Mouse (Mus musculus): ENCODE results near the gene Smco4.

Smco4 gene

DNA sequence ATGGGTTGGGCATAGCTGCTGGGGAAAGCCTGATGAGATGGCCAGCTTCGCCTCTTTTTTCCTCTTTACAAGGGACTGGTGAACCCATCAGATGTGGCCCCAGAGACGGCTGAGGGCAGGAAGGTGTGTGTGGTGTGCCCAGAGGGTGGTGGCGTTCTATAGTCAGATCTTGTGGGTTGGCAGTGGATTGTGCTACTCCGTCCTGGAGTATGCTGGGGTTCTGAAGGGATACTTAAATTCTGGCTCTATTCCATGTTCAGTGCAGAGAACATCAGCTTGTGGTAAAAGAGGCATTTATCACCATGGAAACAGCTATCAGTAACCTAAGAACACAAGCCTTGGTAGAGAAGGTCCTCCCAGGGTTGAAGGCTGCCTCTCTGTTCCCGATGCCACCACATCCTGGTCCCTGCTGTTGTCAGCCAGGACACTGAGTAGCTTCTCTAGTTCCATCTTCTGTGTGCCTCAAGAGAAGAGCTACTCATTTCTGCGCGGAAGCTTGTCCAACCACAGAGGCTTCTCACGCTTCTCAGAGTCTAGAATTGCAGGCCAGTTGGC, 45.8 kb downstream of the Smco4 start:
- no peak for DNase-seq (ENCODE audit: low read depth, low spot score)

DNA sequence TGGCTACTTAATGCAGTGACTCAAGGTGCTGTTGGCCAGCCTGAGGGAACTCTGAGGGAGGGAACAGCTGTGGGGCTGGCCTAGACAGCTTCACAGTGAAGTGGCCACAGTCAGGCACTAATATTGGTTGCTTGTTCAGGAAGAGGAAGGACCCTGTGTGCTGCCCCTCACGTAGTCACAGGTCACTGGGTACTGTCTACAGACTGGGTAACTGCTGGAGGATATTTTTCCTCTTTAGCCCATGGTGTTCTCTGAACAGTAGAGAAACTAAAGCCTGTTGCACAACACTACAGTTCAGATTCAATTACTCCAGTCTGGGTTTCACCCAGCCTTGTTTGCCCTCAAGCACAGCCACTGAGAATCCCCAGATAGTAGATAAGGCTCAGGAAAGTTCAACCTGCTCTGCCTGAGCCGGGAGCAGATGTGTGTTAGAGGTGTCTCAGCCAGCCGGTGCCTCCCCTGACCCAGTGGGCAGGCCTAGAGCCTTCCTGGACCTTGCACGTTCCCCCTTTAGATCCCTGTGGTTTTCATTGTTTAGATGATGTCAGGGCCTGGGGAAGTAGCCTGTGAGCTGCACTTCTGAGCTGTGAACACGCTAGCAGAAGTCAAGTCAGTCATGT, 48.6 kb downstream of the Smco4 start:
- DNase-seq (ENCODE audit: low read depth, low spot score) = peak; percentile 78

- DNase-seq (ENCODE audit: low read depth, low spot score) = peak; percentile 56
Observed at GRCm38 (mm10) chr9:15550461-15550961, 57.3 kb downstream of the Smco4 start.

DNA sequence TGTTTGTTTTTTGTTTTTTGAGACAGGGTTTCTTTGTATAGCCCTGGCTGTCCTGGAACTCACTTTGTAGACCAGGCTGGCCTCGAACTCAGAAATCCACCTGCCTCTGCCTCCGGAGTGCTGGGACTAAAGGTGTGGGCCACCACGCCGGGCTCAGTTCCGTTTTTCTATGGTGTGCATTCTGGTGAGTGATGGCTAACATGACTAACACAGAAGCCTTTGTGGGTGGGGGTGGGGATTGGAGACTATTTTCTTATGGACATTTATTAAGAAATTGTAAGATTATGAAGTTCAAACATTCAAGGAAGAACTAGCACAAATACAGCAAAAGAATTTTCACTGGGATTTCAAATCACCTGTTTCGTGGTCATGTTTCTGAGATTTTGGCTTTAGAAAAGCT, 57.8 kb downstream of the Smco4 start:
- peak; percentile 51 for DNase-seq (ENCODE audit: low read depth, low spot score)

DNA sequence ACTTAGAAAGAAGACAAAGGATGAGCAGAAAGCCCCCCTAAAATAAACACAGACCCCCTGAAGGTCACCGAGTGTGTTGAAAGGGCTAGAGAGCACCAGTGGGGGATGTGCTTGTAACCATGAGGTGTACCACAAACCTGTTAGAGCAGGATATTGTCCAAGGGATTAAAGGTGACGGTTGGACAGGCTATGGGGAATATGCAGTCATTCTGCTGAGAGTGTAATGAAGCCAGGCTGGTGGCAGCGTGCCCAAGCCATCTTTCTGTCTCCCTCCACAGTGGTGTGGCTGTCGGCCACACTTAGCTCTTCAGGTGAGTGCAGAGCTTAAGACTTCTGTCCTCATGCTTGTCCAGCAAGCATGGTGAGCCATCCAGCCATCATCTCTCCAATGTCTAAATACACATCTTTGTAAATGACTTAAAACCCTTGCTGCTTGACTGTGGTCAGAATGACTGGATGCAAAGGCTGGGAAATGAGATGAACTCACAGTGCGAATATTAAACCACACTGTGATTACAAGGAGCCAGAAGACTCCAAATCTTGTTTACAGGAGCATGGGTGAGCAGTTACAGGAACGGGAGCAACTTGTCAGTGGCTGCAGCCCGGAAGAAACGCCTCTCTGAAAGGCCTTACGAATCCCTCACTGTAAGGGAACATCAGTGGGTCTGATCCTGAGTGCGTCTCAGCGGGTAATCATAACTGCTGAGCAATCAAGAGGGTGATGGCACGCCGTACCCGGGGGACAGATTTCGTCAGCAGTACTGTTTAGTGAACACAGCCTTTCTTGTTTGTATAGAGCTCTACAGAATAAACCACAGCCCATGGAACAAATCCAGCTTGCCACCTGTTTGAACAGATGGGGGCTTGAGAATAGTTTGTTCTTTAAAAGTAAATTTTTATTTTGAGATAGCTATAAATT, 59.0 kb downstream of the Smco4 start:
- no peak for DNase-seq (ENCODE audit: low read depth, low spot score)

DNA sequence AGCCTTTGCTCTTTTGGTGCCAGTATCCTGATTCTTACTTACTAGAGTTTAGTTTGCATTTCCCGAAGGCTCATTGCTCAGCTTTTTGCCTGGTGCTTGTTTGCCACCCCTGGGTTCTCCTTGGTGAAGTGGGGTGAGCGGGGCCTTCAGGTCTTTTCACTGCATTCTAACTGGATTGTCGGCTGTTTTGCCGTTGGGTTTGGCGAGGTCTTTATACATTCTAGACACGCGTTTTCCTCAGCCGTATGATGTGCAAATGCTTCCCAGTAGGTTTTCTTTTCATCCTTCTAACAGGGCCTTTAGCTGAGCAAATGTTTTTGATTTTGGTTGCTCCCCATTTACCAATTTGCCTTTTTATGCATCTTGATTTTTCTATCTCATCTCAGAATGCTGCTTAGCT, 60.1 kb downstream of the Smco4 start:
- DNase-seq (ENCODE audit: low read depth, low spot score) = no peak

GRCm38 (mm10) chr9:15560451-15560850, 67.2 kb downstream of the Smco4 start:
- DNase-seq (ENCODE audit: low read depth, low spot score) = no peak

DNA sequence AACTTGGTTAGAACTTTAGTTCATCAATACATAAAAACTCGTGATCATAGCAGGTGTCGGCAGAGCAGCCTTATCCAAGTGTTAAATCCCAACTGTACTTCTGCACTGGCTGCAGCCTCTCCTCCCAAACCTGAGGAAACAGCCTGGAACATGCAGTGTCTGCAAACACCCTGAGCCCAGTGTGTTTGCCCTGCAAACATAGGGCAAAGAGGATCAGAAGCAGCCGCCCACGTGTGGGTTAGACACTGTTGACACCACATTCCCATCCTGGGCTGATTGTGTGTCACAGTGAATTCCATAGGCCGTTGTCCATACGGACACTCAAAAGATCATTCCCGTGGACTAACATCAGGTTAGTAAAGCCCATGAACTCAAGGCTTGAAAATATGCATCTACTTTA, 69.1 kb downstream of the Smco4 start:
- no peak for DNase-seq (ENCODE audit: low read depth, low spot score)

GRCm38 (mm10) chr9:15574750-15575454, 81.7 kb downstream of the Smco4 start:
- peak; percentile 90 for DNase-seq (ENCODE audit: low read depth, low spot score)

GRCm38 (mm10) chr9:15578427-15578826, 85.2 kb downstream of the Smco4 start:
- no peak for DNase-seq (ENCODE audit: low read depth, low spot score)

GRCm38 (mm10) chr9:15578946-15579345, 85.7 kb downstream of the Smco4 start:
- no peak for DNase-seq (ENCODE audit: low read depth, low spot score)

DNA sequence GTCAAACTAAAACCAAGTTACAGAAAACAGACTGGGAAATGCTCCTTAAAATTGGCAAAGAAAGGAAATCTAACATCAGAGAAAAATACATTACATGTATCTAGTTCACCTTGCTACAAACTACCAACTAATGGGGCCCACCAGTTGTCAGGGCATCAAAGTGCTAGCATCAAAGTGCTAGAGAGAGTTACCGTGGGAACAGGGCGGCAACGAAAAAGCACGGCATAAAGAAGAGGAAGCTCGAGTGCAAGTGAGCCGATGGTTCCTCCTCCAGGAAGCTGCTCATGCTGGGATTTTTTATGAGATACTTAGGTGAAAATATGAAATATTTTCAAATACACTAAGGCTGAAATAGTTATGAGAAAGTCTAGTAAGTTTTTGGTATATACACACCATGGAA, 86.9 kb downstream of the Smco4 start:
- no peak for DNase-seq (ENCODE audit: low read depth, low spot score)

GRCm38 (mm10) chr9:15582026-15582425, 88.8 kb downstream of the Smco4 start:
- no peak for DNase-seq (ENCODE audit: low read depth, low spot score)

GRCm38 (mm10) chr9:15584209-15584608, 91.0 kb downstream of the Smco4 start:
- no peak for DNase-seq (ENCODE audit: low read depth, low spot score)

GRCm38 (mm10) chr9:15585956-15586355, 92.7 kb downstream of the Smco4 start:
- DNase-seq (ENCODE audit: low read depth, low spot score) = no peak

GRCm38 (mm10) chr9:15587157-15587854, 94.1 kb downstream of the Smco4 start:
- no peak for DNase-seq (ENCODE audit: low read depth, low spot score)

GRCm38 (mm10) chr9:15594148-15594547, 100.9 kb downstream of the Smco4 start:
- DNase-seq (ENCODE audit: low read depth, low spot score) = no peak
